Mouse (Mus musculus) midbrain, embryonic 13.5 days (tissue): Measurements from ENCODE around the gene Hoxa10. TPM values are rescaled to one million over a fixed set of nuclear protein-coding genes. Genes with fewer than 3 reads are reported as not detected.

ENCODE experiments used
- ATAC-seq: fragments of 200-750 bp; cut with Nextera tagmentation; 2 replicates; pipeline ENCODE4 v1.8.0; 2017; ENCODE audit warnings: mild to moderate bottlenecking, moderate TSS enrichment, moderate library complexity
- H3K27ac ChIP-seq: fragments of 300-500 bp; sonication (generic); 2 replicates; pipeline ENCODE4 v1.5.1; 2015; ENCODE audit warnings: inconsistent platforms, mild to moderate bottlenecking, moderate library complexity
- H3K27me3 ChIP-seq: fragments of 300-500 bp; sonication (generic); 2 replicates; pipeline ENCODE4 v1.6.1; 2015; ENCODE audit warnings: mild to moderate bottlenecking, inconsistent platforms
- H3K36me3 ChIP-seq: fragments of 300-500 bp; sonication (generic); 2 replicates; pipeline ENCODE4 v1.6.1; 2015; ENCODE audit warnings: mild to moderate bottlenecking, inconsistent platforms
- H3K4me1 ChIP-seq: fragments of 300-500 bp; sonication (generic); replicated peaks from 2 replicates; pipeline ENCODE4 v1.6.1; 2015; ENCODE audit warnings: inconsistent platforms
- H3K4me2 ChIP-seq: fragments of 300-500 bp; sonication (generic); replicated peaks from 2 replicates; pipeline ENCODE4 v1.6.1; 2015; ENCODE audit warnings: moderate library complexity, mild to moderate bottlenecking, inconsistent platforms
- H3K4me3 ChIP-seq: fragments of 300-500 bp; sonication (generic); replicated peaks from 2 replicates; pipeline ENCODE4 v1.5.1; 2015; ENCODE audit warnings: mild to moderate bottlenecking, inconsistent platforms
- H3K9ac ChIP-seq: fragments of 300-500 bp; sonication (generic); replicated peaks from 2 replicates; pipeline ENCODE4 v1.6.1; 2015; ENCODE audit warnings: mild to moderate bottlenecking, inconsistent platforms
- H3K9me3 ChIP-seq: fragments of 300-500 bp; sonication (generic); 2 replicates; pipeline ENCODE4 v1.6.1; 2016; ENCODE audit warnings: mild to moderate bottlenecking, inconsistent platforms
- WGBS: fragments of 180-500 bp; shearing (Covaris S2); methylation state at CpG from one replicate; pipeline ENCODE4 v1.1.7; 2015; 5-methylcytosine and 5-hydroxymethylcytosine counted together
- polyA plus RNA-seq: library from polyadenylated mRNA; unstranded; fragments of >200 nt; fragmentation: Nextera tagmentation; extraction: Ambion mirVana; gene quantifications from 2 replicates; pipeline ENCODE4 v1.2.1, GENCODE M21; 2015

Hoxa10 gene
- polyA plus RNA-seq, 1 experiment from 2014 or later, result not detected

- Histone ChIP-seq H3K4me3 (peak within 1 kb of the TSS; percentile 30), H3K36me3 (no peaks in the 10 kb centered on the region), H3K27me3 (peaks cover 98% of the 10 kb centered on the region), H3K27ac (no peak within 1 kb of the TSS), H3K4me2 (peak within 1 kb of the TSS; percentile 43), H3K9me3 (no peaks in the 10 kb centered on the region), H3K9ac (no peak within 1 kb of the TSS), H3K4me1 (peaks cover 6% of the 10 kb centered on the region; the same call in 1 of the 2 replicates)
- 0% methylated on average over 48 of the region's 72 CpGs for WGBS
- ATAC-seq, result no peak
Observed at GRCm38 (mm10) chr6:52260654-52261575, 20.3 kb upstream of the Hoxa10 start, which contains the start of gene Hoxa13. Gene Hoxa13, minus strand, starts transcription at chr6:52260880.

DNA sequence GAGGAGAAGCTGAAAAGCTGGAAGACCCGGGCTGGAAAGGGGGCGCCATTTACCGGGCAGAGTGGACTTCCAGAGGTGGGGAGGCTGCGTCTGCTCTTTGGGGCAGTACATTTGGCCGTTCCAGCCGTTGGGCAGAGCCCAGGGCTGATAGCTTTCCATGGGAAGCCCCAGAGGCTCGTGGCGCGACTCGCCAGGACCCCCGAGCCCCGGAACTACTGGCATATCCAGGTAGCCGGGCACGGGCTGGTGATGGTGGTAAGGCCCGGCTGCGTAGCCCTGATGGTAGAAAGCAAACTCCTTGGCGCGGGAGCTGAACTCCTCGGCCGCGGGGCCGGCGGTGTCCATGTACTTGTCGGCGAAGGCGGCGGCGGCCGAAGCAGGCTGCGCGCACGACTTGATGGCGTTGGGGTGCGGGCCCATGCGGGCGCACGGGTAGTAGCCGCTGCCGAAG lies 19.2 kb upstream of the Hoxa10 start:
- Histone ChIP-seq H3K4me3 (no peak overlapping the region), H3K9ac (no peak overlapping the region), H3K4me2 (peak overlapping the region; percentile 43; the same call in 1 of the 2 replicates), H3K9me3 (no peaks in the 10 kb centered on the region), H3K27ac (no peak overlapping the region), H3K4me1 (peaks cover 6% of the 10 kb centered on the region; the same call in 1 of the 2 replicates), H3K36me3 (no peaks in the 10 kb centered on the region), H3K27me3 (peaks cover 98% of the 10 kb centered on the region)
- ATAC-seq, result no peak
- under 1% methylated on average over 39 of the region's 39 CpGs for WGBS

DNA sequence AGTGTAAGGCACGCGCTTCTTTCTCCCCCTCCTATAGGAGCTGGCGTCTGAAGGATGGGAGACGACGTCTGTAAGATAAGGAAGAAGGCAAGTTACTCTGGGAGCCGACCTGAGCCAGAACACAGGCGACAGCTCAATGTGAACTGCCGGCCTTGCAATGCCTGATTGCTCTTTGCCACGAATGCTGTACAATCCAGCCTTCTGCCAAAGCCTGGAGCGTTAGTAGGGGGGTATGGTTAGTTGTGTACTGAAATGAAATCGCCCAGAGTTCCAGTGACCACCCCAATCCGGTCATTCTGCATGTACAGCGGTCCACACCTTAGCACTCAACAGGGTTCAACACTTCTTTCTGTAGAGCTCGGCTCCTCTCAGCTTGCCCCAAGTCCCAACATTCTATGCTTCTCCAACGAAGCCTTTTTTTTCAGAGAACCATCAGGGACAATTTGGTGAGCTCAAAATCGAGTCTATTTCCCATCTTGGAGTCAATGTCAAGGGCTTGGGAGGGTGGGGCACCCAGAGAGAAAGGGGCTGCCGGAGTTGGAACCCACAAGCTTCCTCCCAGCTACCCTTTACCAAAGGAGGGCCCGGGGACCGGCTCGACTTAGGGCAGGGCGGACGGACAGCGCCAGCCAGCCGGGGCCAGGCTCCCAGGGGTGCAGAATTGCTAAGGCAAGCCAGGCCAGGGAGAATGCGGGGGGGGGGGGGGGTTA lies 18.6 kb upstream of the Hoxa10 start:
- WGBS, result 2% methylated on average over 25 of the region's 25 CpGs
- no peak for ATAC-seq
- no peaks in the 10 kb centered on the region for H3K36me3 ChIP-seq

DNA sequence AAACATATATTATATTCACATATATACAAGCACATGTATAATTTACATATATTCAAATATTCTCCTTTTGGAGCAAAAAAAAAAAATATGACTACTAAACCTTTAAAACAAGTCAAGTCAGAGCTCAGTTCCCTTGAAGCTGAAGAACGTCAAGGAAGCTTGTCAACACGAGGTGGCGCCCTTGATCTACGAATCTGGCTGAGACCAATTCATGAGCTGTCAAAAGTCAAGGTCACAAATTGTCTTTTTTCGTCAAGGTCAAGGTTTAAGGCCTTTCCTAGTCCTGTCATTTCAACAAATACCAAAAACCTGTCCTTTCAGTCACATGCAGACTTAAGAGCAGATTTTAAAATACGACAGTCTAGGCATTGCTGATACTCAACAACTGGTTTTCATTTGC lies 16.3 kb upstream of the Hoxa10 start:
- H3K9me3 ChIP-seq, result no peaks in the 10 kb centered on the region
- no peak overlapping the region for H3K4me2 ChIP-seq
- peaks cover 97% of the 10 kb centered on the region for H3K27me3 ChIP-seq
- H3K36me3 ChIP-seq, result no peaks in the 10 kb centered on the region
- ATAC-seq, result no peak
- H3K27ac ChIP-seq, result no peak overlapping the region
- H3K4me3 ChIP-seq, result no peak overlapping the region
- no peak overlapping the region for H3K9ac ChIP-seq
- WGBS, result under 1% methylated on average over 6 of the region's 6 CpGs
- peaks cover 9% of the 10 kb centered on the region; the same call in 1 of the 2 replicates for H3K4me1 ChIP-seq

More for the DNA sequence above, 18.6 kb upstream of the Hoxa10 start:
- Histone ChIP-seq H3K9me3 (no peaks in the 10 kb centered on the region), H3K9ac (no peak overlapping the region), H3K4me1 (peaks cover 6% of the 10 kb centered on the region; the same call in 1 of the 2 replicates), H3K27ac (no peak overlapping the region), H3K4me2 (no peak overlapping the region), H3K27me3 (peaks cover 97% of the 10 kb centered on the region), H3K4me3 (no peak overlapping the region)

DNA sequence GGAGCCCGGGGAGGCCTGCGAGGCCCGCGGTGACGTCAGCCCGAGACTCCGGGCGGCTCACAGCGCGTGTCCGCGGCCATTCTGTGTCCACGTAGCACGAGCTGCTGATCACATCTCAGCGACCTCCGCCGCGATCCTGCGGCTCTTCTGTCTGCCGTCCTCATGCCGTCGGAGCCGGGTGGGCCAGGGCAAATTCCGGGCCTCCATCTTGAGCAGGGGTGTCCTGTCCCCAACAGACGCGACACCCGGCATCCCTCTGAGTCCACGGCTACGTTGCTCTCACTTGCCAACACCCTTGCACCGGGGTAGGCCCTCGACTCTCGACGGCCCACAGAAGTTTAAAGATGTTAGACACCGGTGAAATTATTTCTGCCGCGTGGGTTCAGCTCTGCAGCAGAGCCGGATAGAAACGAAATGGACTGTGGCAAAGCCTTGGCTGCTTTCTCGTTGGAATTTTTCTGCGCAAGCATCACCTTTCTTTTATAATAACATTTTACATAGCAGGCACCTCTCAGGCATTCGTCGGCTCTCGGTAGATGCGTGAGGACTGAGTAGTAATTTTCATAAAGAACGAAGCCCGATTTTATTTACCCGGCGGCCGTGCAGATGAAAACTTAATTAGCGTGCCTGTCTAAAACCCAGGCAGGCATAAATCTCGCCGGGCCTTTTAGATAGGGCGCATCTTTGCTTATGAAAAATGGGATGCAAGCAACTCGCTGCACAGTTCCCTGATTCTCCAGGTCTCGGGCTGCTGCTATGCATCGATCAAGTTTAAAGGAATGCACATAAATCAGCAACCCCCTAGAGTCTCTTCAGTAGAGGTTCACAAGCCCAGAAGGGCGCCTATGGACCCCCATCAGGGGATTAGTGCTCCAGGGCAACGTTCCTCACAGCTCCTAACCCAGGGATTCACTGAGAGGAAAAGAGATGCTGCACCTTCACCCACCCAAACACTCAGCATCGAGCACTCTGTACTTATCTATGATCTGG lies 13.2 kb upstream of the Hoxa10 start:
- no peak overlapping the region for H3K4me2 ChIP-seq
- H3K9ac ChIP-seq, result no peak overlapping the region
- no peaks in the 10 kb centered on the region for H3K9me3 ChIP-seq
- ATAC-seq, result no peak
- no peak overlapping the region for H3K27ac ChIP-seq
- no peaks in the 10 kb centered on the region for H3K36me3 ChIP-seq
- 1% methylated on average over 59 of the region's 59 CpGs for WGBS
- H3K4me1 ChIP-seq, result peaks cover 3% of the 10 kb centered on the region; the same call in 1 of the 2 replicates
- H3K27me3 ChIP-seq, result peaks cover 97% of the 10 kb centered on the region
- H3K4me3 ChIP-seq, result no peak overlapping the region

DNA sequence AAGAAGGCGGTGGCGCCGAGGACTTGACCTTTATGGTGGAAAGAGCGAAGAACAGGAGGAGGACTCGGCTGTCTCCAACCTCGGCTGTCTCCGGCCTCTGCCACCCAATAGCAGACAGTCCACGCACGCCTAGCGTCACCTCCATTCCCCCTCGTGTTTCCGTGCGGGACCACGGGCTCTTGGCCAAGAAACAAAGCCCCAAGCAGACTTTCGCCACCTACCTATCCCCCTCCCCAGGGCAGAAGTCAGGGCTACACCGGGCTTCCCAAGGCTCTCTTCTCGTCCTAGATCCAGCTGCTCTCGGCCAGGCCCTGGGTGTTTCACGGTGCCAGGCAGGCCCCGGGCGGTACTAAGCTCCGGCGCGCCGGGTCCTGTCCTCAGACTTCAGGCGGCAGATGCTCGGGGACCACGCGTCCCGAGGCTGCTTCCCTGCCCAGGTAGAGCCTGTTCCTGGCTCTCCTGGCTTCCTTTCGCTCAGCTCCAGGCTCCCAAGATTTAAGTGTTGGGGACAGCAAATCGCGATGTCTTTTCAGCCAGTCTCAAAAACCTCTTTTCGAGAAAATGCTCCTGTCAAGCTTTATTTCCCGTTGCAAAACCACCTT lies 12.2 kb upstream of the Hoxa10 start:
- Histone ChIP-seq H3K4me1 (peaks cover 3% of the 10 kb centered on the region; the same call in 1 of the 2 replicates), H3K27me3 (peaks cover 97% of the 10 kb centered on the region), H3K4me2 (no peak overlapping the region), H3K27ac (no peak overlapping the region), H3K9ac (no peak overlapping the region), H3K9me3 (no peaks in the 10 kb centered on the region), H3K36me3 (no peaks in the 10 kb centered on the region), H3K4me3 (no peak overlapping the region)
- no peak for ATAC-seq
- WGBS, result 1% methylated on average over 35 of the region's 35 CpGs

GRCm38 (mm10) chr6:52252016-52252774 lies 11.5 kb upstream of the Hoxa10 start:
- WGBS, result 2% methylated on average over 24 of the region's 24 CpGs
- ATAC-seq, result no peak

DNA sequence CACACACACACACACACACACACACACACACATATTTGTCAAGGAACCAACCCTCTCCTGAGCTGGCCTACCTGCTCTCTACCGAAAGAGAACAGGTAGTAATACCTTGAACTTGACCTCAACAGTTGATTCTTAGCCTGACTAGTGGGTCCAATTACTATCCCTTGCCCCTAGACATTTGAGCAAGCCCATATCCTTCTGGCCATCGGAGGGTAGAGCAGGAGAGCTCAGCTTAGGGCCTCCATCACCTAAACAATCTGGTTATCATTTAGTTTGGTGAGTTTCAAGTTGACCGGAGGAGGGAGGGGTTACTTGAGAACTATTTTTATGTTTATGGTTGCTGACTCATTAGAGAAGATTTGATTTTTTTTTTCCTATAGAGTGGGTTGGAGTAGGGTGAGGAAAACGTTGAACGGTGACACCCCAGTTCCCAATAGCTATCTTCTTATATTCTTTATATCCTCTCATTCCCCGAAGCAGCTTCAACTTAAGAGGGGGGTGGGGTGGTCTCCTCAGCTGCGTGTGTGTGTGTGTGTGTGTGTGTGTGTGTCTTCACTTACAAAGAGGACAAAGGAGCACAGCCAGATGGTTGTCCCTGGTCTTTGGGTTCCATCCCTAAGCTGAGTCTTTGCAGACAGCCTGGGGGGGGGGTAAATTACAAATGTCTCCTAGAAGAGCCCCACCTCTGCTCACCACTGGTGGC lies 10.7 kb upstream of the Hoxa10 start:
- H3K27ac ChIP-seq, result no peak overlapping the region
- ATAC-seq, result no peak
- H3K4me2 ChIP-seq, result no peak overlapping the region
- no peaks in the 10 kb centered on the region for H3K9me3 ChIP-seq
- H3K27me3 ChIP-seq, result peaks cover 99% of the 10 kb centered on the region
- no peaks in the 10 kb centered on the region for H3K36me3 ChIP-seq
- 8% methylated on average over 7 of the region's 7 CpGs for WGBS
- no peak overlapping the region for H3K9ac ChIP-seq
- no peak overlapping the region for H3K4me3 ChIP-seq
- peaks cover 3% of the 10 kb centered on the region; the same call in 1 of the 2 replicates for H3K4me1 ChIP-seq

More at GRCm38 (mm10) chr6:52252016-52252774, 11.5 kb upstream of the Hoxa10 start:
- Histone ChIP-seq H3K9ac (no peak overlapping the region), H3K4me2 (no peak overlapping the region), H3K9me3 (no peaks in the 10 kb centered on the region), H3K4me1 (peaks cover 3% of the 10 kb centered on the region; the same call in 1 of the 2 replicates), H3K4me3 (no peak overlapping the region), H3K27ac (no peak overlapping the region), H3K27me3 (peaks cover 98% of the 10 kb centered on the region), H3K36me3 (no peaks in the 10 kb centered on the region)

DNA sequence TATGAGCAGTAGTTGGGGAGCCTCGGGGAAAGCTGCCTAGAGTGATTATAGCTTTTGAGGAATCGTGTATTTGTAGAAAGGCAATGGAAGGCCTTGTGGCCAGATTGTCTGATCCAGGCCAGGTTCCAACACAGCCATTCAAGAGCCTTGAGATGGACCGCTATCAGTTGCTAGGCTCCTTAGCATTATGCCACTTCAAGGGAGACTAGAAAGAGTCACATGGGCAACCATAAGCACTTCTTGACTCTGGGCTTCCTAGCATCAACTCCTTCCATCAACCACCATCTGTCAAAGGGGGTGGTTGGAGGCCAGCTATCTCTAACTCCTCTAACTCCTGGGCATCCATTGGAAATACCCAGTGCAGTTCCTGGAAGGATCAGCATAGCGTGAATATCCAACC lies 9.2 kb upstream of the Hoxa10 start:
- H3K9me3 ChIP-seq, result no peaks in the 10 kb centered on the region
- H3K9ac ChIP-seq, result no peak overlapping the region
- H3K4me3 ChIP-seq, result no peak overlapping the region
- 1% methylated on average over 4 of the region's 4 CpGs for WGBS
- no peak for ATAC-seq
- no peak overlapping the region for H3K27ac ChIP-seq
- H3K4me2 ChIP-seq, result no peak overlapping the region
- peaks cover 3% of the 10 kb centered on the region; the same call in 1 of the 2 replicates for H3K4me1 ChIP-seq
- H3K27me3 ChIP-seq, result peaks cover 99% of the 10 kb centered on the region
- H3K36me3 ChIP-seq, result no peaks in the 10 kb centered on the region

DNA sequence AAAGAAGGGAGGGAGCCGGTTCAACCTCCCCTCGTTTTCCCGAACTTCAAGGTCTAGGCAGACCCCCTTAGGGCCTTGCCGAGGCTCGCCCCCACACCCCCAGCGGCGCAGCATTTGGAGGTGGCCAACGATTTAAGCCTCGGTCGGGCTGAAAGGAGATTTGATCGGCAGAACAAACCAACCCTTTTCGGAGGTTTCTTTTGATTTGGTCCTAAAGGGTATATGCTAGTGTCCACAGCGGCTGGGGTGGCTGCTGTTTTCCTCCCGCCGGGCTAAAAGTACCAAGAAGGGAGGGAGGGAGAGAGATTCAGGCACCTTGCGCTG lies 8.7 kb upstream of the Hoxa10 start:
- WGBS, result 0% methylated on average over 16 of the region's 16 CpGs
- H3K36me3 ChIP-seq, result no peaks in the 10 kb centered on the region
- peaks cover 3% of the 10 kb centered on the region; the same call in 1 of the 2 replicates for H3K4me1 ChIP-seq
- H3K4me2 ChIP-seq, result no peak overlapping the region
- H3K27ac ChIP-seq, result no peak overlapping the region
- H3K27me3 ChIP-seq, result peaks cover 100% of the 10 kb centered on the region
- no peak for ATAC-seq
- no peak overlapping the region for H3K9ac ChIP-seq
- H3K9me3 ChIP-seq, result no peaks in the 10 kb centered on the region
- no peak overlapping the region for H3K4me3 ChIP-seq
